Mouse (Mus musculus) gastrocnemius, adult 2 months (tissue): Measurements from ENCODE around the gene Eif3l. TPM values are rescaled to one million over a fixed set of nuclear protein-coding genes. Genes with fewer than 3 reads are reported as not detected.

Source experiments
- DNase-seq: peaks from one replicate; pipeline ENCODE4 v3.0.0; 2022
- H3K27ac ChIP-seq: fragments of 200-600 bp; 2 replicates; pipeline ENCODE4 v1.8.1; 2022; ENCODE audit warnings: mild to moderate bottlenecking
- H3K4me3 ChIP-seq: fragments of 200-600 bp; 2 replicates; pipeline ENCODE4 v1.8.1; 2022; ENCODE audit warnings: mild to moderate bottlenecking, moderate library complexity
- CTCF ChIP-seq: fragments of 200-600 bp; IDR thresholded peaks from 2 replicates; pipeline ENCODE4 v1.8.1; 2022; ENCODE audit warnings: antibody characterized with exemption, mild to moderate bottlenecking, moderate library complexity
- intact Hi-C: fragments of 180-260 bp; cut with DNase I; formaldehyde crosslinking; loops from one replicate; pipeline ENCODE4 v1.15.1; 2025
- total RNA-seq, 2 experiments: library from RNA; stranded (reverse); gene quantifications; 2 replicates each; pipeline ENCODE4 v1.2.3; 2021

Gene Eif3l
- total RNA-seq, 2 experiments from 2014 or later, result 53.6 to 54.0 TPM

- H3K27ac ChIP-seq, result peak overlapping the region; percentile 63
- H3K4me3 ChIP-seq, result no peak overlapping the region
- no peak for DNase-seq
- no peak for TF ChIP-seq CTCF
- intact Hi-C loops, result no loop called here
These were observed 22.6 kb upstream of the Eif3l start for GRCm38 (mm10) chr15:79052366-79052765.

GRCm38 (mm10) chr15:79056601-79057000 lies 18.4 kb upstream of the Eif3l start:
- intact Hi-C loops, result no loop called here
- H3K4me3 ChIP-seq, result no peak overlapping the region
- no peak for DNase-seq
- H3K27ac ChIP-seq, result no peak overlapping the region
- TF ChIP-seq CTCF, result no peak

- Histone ChIP-seq H3K4me3 (no peak overlapping the region), H3K27ac (no peak overlapping the region)
- no peak for DNase-seq
- intact Hi-C loops, result no loop called here
- no peak for TF ChIP-seq CTCF
These were observed 17.1 kb upstream of the Eif3l start for GRCm38 (mm10) chr15:79057850-79058249.

GRCm38 (mm10) chr15:79060887-79061565 lies 14.0 kb upstream of the Eif3l start:
- intact Hi-C loops, result no loop called here
- no peak overlapping the region for H3K27ac ChIP-seq
- H3K4me3 ChIP-seq, result no peak overlapping the region
- TF ChIP-seq CTCF, result no peak
- DNase-seq, result no peak

GRCm38 (mm10) chr15:79062376-79063159 lies 12.4 kb upstream of the Eif3l start, which contains the start of gene Ankrd54:
Gene Ankrd54, minus strand, starts transcription at chr15:79062893.
- H3K4me3 ChIP-seq, result peak within 1 kb of the TSS; percentile 98
- peak within 1 kb of the TSS; percentile 86 for H3K27ac ChIP-seq
- TF ChIP-seq CTCF, result no peak
- peak; percentile 98 for DNase-seq
- intact Hi-C loops, result loop anchor here (1.0 kb wide), 1 partner anchor 13 kb away; the partner anchor contains the start of gene Eif3l

- intact Hi-C loops, result no loop called here
- TF ChIP-seq CTCF, result no peak
- peak overlapping the region; percentile 77 for H3K27ac ChIP-seq
- H3K4me3 ChIP-seq, result peak overlapping the region; percentile 98
- no peak for DNase-seq
These were observed 11.7 kb upstream of the Eif3l start for GRCm38 (mm10) chr15:79063160-79063740.

GRCm38 (mm10) chr15:79065086-79065770 lies 9.8 kb upstream of the Eif3l start:
- intact Hi-C loops, result no loop called here
- H3K27ac ChIP-seq, result peak overlapping the region; percentile 62
- DNase-seq, result peak; percentile 48
- H3K4me3 ChIP-seq, result no peak overlapping the region
- no peak for TF ChIP-seq CTCF

GRCm38 (mm10) chr15:79066276-79066675 lies 8.7 kb upstream of the Eif3l start:
- intact Hi-C loops, result no loop called here
- H3K27ac ChIP-seq, result no peak overlapping the region
- TF ChIP-seq CTCF, result no peak
- DNase-seq, result no peak
- H3K4me3 ChIP-seq, result no peak overlapping the region

- no peak for TF ChIP-seq CTCF
- intact Hi-C loops, result no loop called here
- peak overlapping the region; percentile 12; the same call in 1 of the 2 replicates for H3K27ac ChIP-seq
- H3K4me3 ChIP-seq, result no peak overlapping the region
- DNase-seq, result no peak
These were observed 7.3 kb upstream of the Eif3l start for GRCm38 (mm10) chr15:79067631-79068030.

- DNase-seq, result no peak
- no peak for TF ChIP-seq CTCF
- intact Hi-C loops, result no loop called here
- Histone ChIP-seq H3K4me3 (no peak overlapping the region), H3K27ac (no peak overlapping the region)
These were observed 6.6 kb upstream of the Eif3l start for GRCm38 (mm10) chr15:79068416-79068815.

- peak; percentile 83 for TF ChIP-seq CTCF
- intact Hi-C loops, result loop anchor here (2.0 to 5.0 kb wide), 2 partner anchors 33 to 159 kb away; partner anchors contain the start of gene Pdxp
- Histone ChIP-seq H3K27ac (no peak overlapping the region), H3K4me3 (no peak overlapping the region)
- DNase-seq, result no peak
These were observed 3.6 kb upstream of the Eif3l start for GRCm38 (mm10) chr15:79071117-79072039.

- Histone ChIP-seq H3K27ac (no peak overlapping the region), H3K4me3 (no peak overlapping the region)
- no peak for DNase-seq
- no peak for TF ChIP-seq CTCF
- intact Hi-C loops, result loop anchor here (5.0 kb wide), 1 partner anchor 161 kb away; the partner anchor contains the start of gene Pdxp
These were observed 1.2 kb upstream of the Eif3l start for GRCm38 (mm10) chr15:79073752-79074151.
